Mouse (Mus musculus) lung, postnatal 0 days (tissue): ENCODE results near the gene Tuba1c.

Source experiments
- CTCF ChIP-seq: IDR thresholded peaks from 2 replicates; pipeline ENCODE4 v1.5.1; 2016; ENCODE audit warnings: antibody characterized with exemption, mild to moderate bottlenecking
- EP300 ChIP-seq: IDR thresholded peaks from 2 replicates; pipeline ENCODE4 v1.6.1; 2016; ENCODE audit warnings: antibody characterized with exemption, mild to moderate bottlenecking, control low read depth

DNA sequence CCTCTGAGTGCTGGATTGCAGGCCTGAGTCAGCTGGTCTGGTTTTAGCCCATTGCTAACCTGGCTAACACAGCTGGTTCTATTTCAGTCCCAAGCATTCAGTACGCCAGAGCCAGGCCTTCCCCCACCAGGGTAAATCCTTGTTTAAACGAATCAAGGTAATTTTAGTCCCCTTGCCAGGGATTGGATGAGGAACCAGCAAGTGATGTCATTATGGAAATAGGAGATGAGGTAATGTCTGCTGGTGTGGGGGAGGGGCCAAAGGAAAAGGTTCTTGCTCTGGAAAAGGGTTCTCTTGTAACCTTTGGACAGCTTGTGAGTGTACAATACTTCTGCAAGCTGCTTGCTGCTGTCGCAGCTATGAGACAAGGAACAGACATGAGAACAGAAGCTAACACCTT lies 15.2 kb downstream of the Tuba1c start:
- TF ChIP-seq EP300 (no peak), CTCF (no peak)
